Mouse (Mus musculus): ENCODE data around the gene Gm28171. TPM values are rescaled to one million over a fixed set of nuclear protein-coding genes. Genes with fewer than 3 reads are reported as not detected.
"Not testable (repeated sequence)": the region's sequence is repeated elsewhere in the genome, so short reads cannot be mapped to it uniquely, and the experiment has no call there.

The Gm28171 gene
- total RNA-seq (2017), result not detected in 2 replicates

GRCm38 (mm10) chrY:5793095-5793494, at the start of gene Gm28171:
Gene Gm28171, plus strand, starts transcription at chrY:5793395.
- not testable (repeated sequence) for ATAC-seq (replicated peaks; ENCODE audit: low read depth, poor library complexity, severe bottlenecking)

Other genes with a start within 250 kb of the Gm28171 start
- gene Gm21854, start 136.4 kb upstream of the Gm28171 start, total RNA-seq (2017), result not detected in 2 replicates
- gene Gm20914, start 67.4 kb upstream of the Gm28171 start, total RNA-seq (2017), result not detected in 2 replicates
- not detected in 2 replicates for gene Gm21778, start 149.1 kb downstream of the Gm28171 start, total RNA-seq (2017)

Data from common myeloid progenitor, adult 5-6 weeks (primary cell).